Mouse (Mus musculus): ENCODE data around the gene Sec22c.

Sec22c gene

DNA sequence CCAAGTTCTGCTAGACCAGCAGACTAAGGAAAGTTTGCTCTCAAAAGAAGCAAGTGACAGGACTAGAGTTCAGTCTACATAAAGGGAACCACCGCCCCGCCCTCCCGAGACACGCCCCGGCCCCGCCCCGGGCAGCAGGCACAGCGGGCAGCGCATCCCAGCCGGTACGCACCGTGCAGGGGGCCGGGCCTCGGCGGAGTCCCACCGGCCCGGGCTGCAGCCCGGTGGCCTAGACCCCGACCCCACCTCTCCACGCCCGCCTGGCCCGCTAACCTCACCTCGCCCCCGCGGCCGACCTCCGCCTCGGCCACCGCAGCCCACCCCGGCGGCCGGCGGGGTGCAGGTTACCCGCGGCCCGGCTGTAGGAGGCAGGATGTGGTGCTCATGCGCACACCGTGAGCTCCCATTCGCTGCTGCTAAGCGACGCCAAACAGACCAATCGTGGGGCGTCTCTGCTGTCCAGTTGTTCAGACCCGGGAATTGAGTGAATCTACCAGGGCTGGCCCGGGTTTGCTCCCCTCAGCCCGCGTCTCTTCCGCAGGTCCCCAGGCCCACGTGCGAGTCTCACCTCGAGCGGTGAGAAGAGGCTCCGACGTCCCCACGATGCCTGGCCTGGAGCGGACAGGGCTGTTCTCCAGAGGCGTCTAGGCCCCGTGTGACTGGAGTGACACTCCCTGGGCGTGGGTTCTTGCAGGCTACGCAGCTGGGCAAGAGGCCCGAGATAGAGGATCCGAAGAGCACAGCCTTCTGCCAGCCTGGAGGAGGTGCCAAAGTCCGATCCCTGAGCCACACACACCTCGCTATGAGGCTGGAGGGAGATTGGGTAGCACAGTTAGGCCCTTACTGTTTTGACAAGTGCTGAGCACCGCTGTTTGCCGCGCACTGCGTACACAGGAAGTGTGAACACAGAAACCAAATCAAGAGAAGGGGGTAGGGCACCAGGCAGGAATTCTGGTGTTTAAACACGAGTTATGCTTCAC lies at the start of gene Sec22c:
Gene Sec22c (minus strand): TSS at position 845 of the 980 bp plus-strand sequence.
- DNase-seq = peak; percentile 88 to 91

DNA sequence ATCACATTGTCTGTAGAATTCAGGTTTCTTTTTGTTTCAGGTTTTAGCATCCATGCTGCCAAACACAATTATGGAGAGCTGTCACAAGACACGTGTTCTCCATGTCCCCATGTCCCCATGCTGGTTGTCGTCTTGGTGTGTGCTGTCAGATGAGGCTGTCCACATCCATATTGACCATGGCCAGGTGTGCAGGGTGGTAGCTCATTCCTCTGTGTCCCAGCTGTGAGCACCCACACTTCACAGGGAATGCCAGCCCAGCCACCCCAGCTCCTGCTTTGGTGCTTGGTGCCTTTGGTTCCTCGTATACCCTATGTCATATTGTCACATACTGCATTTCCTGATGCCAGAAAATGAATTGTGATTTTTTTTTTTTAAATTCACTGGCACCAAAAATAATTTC lies 49.3 kb upstream of the Sec22c start:
- DNase-seq = no peak

DNA sequence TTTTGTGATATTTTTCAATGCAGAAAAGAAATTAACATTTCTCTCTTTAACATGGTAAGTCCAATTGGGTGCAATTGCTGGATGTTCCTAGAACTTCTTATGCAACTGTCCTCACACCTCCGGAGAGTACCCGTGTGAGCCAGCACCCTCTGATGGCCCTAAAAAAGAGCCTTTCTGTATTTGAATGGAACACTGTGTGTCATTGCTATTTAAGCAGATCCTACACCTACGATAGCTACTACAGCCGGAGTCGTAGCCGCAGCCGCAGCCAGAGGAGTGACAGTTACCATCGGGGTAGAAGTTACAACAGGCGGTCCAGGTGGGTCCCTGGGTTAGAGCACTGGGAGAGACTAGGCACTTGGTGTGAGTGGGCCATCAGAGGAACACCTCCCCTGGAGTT lies 47.5 kb upstream of the Sec22c start:
- no peak for DNase-seq

DNA sequence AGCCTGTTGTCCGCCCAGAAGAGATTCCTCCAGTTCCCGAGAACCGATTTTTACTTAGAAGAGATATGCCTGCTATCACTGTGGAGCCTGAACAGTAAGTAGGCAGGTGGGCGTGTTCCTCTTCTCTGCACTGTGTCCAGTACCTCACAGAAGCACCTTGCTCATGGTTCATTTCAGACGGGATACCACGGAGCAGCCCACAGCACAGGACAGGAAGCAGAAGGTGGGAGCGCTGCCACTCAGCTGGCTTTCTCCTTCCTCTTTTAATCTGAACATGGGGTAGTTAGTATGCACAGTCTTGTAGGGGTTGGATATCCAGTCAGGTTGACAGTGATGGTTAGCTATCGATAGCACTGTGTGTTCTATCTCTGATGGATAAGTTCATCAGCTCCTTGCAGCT lies 38.8 kb upstream of the Sec22c start:
- DNase-seq = no peak

DNA sequence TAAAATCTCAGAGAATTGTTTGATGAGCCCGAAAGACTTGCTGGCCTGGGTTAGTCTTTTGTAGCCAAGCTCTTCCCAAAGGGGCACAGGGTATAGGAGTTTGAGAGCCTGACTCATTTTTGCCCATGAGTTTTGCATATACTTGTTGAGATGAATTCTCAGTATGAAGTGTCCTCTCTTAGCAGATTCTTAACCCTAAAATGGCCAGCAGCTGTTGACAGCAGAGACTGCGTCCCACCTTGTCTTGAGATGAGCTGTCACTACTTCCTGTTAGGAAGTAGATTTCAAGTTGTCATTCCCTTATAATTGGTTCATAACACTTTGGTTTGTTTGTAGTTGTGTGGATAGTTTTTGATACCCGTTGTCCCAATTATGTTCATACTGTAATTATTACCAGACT lies 35.9 kb upstream of the Sec22c start:
- no peak for DNase-seq

DNA sequence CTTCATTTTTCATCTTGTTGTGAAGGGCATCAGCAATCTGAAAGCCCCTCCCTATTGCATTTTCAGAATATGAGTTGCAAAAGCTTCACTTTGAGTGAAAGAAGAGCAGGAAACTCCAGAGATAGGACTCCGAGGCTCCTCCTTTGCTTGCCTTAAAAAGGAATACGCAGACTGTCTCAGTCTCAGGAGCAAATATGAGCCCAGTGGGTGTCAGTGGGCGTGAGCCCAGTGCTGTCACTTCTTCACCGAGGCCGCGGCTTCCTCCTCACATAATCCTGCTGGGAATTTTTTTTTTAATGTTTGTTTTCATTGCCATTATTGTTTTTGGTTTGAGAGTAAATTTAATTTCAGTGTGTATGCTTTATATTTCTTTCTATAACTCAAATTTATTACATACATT lies 35.2 kb upstream of the Sec22c start:
- no peak for DNase-seq

DNA sequence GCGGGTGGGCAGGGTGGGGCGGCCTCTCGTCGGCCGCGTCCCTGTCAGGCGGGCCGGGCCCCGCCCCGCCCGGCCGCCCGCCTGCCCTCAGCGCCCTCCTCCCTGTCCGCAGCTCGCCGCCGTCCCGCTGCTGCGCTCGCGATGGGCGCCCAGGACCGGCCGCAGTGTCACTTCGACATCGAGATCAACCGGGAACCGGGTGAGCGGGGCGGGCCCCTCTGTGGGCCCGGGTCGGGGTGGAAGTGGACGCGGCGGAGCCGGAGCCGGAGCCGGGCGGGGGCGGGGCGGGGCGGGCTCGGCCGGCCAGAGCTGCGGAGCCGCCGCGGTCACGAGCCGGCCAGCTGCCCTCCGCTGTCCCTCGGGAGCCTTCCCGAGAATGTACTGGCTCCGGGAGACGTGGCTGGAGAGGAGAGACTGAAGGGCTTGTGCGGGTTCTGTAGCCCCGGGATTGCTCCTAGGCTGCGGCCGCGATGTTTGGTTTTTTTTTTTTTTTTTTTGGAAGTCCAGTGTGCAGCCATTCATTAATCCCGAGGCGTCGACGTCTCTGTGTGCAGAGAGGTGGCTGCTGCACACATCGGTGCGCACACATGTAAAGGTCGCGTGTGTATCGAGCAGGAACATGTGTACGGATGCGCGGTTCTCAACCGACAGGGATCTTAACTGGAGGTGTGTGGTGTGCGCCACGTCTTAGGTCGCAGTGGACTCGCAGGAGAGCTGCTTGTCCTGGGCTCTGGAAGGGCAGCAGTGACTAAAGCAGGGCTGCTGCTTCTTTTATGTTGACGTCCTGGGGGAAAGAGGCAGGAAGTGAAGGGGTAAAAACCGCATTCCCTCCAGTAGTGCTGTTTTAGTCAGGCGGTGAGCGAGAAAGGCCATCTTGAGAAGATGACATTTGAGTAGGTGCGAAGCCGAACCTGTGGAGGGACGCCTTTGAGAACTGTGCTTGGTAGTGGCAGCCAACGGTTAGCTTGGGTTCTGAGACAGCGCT lies 14.3 kb upstream of the Sec22c start:
- DNase-seq = peak; percentile 74 to 75

DNA sequence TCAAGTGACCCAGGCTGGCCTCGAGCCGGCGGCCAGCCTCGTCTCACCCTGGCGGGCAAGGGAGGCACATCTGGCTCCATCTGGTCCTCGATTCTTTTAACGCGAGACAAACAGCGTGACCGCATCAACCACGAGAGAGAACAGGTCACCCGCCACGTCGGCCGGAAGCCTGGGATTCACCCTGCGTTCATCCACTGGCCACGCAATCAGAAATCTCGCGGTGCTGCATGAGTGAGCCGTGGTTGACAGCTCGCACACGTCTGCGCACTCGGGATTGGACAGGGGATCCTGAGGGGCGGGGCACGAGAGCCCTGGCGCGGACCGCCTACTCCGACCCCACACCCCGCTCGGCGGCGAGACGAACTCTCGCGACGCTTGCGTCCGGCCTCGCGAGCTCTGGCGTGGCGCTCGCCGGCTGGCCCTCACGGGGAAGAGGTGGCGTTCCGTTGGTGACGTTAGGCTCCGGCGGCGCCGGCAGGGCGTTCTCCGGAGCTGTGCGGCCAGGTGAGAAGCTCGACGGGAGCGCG lies 13.6 kb upstream of the Sec22c start, which contains the start of gene Nktr:
Gene Nktr (plus strand): TSS at position 378 of the 527 bp plus-strand sequence.
- peak; percentile 98 to 99 for DNase-seq

DNA sequence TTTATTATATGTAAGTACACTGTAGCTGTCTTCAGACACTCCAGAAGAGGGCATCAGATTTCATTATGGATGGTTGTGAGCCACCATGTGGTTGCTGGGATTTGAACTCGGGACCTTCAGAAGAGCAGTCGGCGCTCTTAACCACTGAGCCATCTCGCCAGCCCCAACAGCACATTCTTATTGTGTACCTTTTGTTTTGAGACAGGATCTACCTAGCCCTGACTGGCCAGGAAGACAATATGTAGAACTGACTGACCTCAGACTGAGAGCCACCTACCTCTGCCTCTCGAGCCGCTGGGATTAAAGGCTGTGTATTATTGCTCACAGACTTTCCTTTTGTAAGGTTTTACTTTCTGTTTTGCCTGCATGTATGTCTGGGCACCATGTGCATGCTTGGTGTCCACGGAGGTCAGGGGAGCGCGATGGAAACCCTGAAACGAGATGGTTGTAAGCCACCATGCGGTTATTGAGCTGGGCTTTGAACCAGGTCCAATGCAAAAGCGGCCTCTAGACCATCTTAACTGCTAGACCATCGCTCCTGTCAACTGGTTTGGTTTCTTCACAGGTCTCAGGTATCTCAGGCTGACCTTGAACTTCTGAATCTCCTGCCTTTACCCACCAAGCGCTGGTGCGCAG lies 12.9 kb upstream of the Sec22c start:
- DNase-seq = peak in 1 of 2 experiments; percentile 40

DNA sequence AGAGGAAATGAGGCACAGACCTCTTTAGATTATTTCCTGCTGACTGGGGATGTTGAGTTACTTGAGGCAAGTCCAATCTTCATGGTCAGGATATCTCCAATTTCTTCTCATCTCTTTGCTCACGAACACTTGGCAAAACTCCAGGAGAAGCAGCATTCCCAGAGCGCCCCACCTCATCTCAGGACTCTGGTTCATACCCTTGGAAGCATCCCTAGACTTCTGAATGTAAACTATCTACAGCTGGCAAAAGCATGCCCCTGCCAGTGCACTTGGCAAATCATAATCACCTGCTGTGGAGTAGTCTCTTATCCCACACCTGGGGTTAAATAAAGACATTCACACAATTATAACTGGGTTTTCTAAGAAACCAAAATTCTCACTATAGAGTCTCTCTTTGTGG lies 11.8 kb upstream of the Sec22c start:
- DNase-seq = peak in 1 of 2 experiments; percentile 39

DNA sequence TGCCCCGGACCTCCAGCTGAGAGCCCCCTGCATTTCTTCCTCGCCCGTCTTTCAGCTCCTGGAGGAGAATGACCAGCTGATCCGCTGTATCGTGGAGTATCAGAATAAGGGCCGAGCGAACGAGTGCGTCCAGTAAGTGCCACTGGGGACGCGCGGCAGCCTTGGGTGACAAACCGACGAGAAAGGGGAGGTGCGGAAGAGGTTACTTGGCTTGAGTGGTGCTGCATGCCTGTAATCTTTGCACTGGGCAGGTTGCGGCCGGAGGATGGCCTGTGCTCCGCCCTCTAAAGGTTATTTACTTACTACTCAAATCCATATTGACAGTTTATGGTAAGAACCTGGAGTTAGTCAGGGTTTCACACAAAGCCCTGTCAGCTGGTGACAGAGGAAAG lies 5.3 kb upstream of the Sec22c start:
- no peak for DNase-seq

DNA sequence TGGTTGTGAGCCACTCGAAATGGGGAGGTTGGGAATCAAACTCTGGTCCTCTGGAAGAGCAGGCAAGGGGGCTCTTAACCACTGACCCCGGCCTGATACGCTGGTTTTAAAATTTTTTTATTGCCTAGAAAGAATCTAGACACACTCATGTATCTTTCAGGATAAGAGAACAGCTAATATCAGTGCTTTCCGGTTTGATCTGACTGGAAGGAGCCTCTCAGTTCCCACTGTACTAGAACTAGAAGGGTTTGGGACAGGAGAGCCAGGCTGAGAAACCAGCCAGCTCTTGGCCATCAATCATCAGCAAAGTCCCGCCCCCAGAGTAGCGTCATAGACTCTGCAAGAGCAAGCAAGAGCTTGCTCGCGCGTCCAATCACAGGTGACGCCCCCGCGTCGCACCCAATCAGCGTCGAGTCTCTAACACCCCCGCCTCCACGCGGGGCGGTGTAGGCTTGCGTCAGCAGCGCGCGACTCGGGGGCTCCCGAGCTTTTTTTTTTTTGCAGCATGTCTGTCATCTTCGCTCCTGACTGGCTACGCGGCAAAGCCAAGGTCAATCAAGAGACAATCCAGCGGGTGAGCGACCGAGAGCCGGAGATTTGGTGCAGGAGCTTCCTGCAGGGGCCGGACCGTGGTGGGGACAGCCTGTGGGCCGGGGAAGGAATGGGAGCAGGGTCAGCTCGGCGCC lies 4.8 kb upstream of the Sec22c start, which contains the start of gene Ss18l2:
Gene Ss18l2 (plus strand): TSS at position 432 of the 686 bp plus-strand sequence.
- peak; percentile 99 for DNase-seq

DNA sequence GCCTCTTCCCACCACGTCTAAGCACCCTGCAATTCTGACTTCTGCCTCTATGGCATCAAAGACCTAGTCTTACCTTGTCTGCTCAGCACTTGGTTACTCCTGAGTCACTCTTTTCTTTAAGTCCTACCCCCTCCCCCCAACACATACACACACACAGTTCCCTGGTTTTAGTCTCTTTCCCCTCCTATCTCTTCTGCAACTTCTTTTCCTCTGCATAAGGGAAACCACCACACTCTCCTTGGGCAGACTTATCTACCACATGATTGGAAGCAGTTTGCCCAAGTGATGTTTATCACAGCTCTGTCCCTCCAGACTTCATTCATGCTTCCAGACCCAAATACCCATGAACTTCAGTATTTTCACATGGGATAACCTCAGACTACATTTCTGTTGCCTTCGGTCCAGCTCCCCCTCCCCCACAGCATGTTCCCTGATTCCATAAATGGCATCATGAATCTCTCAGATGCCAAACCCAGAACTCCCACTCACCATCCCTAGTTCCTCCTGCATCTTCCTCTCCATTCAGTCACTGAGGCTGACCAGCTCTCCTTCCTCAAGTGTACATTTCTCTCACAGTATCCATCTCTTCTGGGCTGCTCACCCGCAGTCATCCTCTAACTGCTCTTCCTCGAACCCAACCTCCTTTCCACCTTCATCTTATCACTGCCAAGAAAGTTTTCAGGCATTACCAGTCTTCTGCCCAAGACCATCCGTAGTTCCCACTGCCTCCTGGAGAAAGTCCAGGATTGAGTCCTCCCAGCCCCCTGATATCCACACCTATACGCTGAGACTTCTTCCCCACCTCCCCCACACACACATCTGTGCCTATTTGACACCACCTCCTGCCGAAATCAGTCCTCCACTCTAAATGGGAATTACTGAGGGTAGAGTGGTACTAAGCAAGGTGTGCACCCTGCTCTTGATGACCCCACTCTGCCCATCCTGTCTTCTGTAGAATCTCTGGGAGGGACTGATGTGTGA lies 3.5 kb upstream of the Sec22c start:
- DNase-seq = no peak

DNA sequence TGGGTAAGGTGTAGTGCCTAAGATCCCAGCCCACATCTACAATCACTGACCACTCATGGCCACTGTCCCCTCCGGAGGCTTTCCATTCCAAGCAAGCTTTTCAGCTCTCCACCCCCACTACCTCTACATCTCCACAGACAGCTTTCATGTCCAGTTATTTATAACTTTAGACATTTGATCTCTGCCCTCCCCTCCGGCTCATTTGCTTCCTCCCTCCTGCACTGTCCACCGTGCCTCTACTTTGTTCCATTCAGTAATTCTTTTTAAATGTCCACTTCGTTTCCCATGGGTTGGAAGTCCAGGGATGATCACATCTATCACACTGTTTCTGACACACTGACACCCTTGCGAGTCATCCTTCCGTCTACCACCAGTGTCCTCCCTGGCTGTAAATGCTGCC lies 2.5 kb upstream of the Sec22c start:
- DNase-seq = no peak

DNA sequence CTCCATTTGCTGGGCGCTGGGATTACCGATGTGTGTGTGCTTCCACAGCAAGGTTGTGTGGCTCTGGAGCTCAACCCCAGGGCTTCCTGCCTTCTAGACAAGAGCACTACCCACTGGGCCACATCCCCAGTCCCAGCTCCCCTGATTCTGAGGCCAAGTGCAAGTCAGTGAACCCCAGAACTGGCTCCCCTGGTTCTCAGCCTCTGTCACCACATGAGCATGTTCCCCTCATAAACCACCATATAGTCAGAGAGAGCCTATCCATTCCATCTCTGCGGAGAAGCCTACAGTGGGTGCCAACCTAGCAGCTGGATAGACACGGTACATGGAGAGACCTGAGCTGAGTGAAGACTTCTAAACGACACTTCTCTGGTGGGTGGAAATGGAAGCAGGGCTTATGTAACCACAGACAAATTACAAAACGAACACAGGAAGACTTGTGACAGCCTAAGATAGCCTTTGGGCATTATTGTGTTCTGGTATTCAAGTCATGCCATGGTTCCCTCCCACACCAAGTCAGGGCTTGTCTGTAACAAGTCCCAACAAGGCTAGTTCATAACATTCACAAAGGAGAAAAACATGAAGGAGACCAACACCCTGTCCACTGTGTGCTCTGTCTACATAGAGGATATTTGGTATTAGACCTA lies 862 bp upstream of the Sec22c start:
- no peak for DNase-seq

DNA sequence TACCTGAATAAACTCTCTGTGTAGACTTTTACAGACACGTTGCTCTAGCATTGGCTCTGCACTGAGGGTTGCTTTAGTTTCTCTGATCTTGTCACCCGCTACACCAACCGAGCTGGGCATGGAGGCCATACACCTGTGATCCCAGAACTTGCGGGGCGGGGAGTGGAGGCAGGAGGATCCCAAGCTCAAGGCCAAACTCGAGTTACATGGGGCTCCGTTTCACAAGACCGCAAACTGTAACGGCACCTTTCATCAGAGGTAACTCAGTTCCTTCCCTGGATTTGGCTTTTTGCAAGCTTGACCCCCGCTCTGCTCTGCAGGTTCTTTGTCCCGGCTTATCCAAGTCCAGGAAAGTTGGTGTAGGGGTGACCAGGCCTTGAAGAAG lies 1.0 kb downstream of the Sec22c start:
- peak in 1 of 2 experiments; percentile 21 for DNase-seq

DNA sequence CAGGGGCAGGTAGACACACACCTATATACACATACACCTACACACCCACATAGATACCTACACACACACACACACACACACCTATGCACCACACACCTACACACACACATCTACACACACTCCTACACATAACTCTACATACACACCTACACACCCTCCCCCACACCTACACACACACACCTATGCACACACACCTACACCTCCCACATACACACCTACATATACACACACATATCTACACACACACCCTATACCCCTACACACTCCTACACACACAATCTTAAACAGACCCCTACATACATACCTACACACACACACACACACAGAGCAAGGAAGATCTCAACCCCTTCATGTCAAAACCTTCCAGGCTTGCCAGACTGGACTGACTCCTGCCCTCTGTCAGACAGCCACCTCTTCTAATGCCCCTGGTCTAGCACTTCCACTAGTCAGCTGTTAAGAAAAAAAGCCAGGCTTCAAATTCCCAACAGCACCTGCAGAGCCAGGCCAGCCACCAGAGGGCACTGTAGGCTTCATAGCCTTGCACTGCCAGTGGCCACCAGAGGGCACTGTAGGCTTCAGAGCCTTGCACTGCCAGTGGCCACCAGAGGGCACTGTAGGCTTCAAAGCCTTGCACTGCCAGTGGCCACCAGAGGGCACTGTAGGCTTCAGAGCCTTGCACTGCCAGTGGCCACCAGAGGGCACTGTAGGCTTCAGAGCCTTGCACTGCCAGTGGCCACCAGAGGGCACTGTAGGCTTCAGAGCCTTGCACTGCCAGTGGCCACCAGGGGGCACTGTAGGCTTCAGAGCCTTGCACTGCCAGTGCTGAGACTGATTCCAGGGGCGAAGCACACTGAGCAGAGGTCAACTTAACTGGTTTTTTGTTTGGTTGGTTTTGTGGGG lies 7.9 kb downstream of the Sec22c start:
- DNase-seq = peak; percentile 77 to 88

DNA sequence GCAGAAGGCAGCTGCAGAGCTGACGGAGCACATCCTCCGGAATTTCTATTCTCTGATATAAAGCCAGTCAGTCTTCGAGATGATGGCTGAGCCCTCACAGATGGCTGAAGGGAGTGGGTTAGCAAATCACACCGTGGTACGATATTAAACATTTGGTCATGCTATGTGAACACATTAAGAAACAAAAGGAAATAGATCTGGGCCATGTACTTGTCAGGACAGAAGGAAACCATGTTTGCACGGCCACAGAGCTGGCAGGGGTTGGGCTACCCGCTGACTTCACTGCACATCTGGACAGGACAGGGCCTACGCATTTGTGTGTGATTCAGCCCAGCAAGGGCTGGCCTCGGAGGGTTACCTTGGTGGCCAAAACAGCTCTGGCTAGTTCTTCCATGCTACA lies 8.7 kb downstream of the Sec22c start:
- DNase-seq = no peak

DNA sequence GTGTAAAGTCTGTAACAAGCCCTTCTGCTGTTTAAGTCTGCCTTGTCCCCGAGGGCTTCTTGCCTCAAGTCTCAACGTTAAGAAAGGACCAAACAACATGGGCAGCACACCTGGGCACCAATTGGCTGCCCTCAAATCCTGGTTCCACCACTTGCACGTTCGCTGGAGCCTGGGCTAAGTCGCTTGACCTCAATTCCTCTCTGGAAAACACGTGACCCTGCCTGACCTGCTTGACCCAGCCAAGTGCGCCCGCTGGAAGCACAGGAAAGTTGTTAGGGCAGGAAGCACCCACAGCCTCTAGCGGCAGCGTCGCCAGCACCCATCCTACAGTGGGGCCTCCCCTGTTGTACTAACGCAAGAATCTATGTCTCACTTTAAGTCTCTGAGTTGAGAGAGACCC lies 10.6 kb downstream of the Sec22c start:
- no peak for DNase-seq
